Mouse (Mus musculus): ENCODE data around the gene Macc1. TPM values are rescaled to one million over a fixed set of nuclear protein-coding genes. Genes with fewer than 3 reads are reported as not detected.

Macc1 gene
- polyA plus RNA-seq, 1 experiment from 2014 or later = 0.43 TPM

DNA sequence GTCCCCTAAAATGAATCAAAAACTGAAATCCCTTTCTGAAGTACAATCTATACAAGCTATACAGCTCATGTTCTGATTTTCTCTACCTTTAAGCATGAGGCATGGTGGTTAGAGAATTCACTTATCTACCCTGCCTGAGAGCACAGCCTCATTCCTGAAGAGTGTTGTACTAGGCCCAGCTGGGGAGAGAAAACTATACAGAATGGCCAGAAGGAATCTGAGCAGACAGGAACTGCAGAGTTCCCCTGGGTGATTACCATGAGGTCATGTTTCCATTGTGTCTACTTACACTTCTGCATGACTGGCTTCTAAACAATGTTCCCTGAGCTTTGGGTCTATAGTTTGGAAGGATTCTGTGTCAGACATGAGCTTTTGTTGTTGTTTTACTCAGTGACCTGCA, 62.8 kb downstream of the Macc1 start:
- no peaks in the 10 kb centered on the region for H3K4me1 ChIP-seq (replicated peaks; ENCODE audit: control insufficient read depth, insufficient read depth, low read length)
- TF ChIP-seq CTCF (IDR thresholded peaks at IDR 0.05; ENCODE audit: low read depth) = no peak
- no peaks in the 10 kb centered on the region for H3K36me3 ChIP-seq (ENCODE audit: control insufficient read depth, insufficient read depth)
- no peaks in the 10 kb centered on the region for H3K9me3 ChIP-seq (ENCODE audit: control insufficient read depth)
- no peaks in the 10 kb centered on the region for H3K27me3 ChIP-seq (replicated peaks; ENCODE audit: control insufficient read depth, insufficient read depth, low read length)
- no peak overlapping the region for H3K4me2 ChIP-seq (replicated peaks; ENCODE audit: low read depth)
- no peak overlapping the region for H3K9ac ChIP-seq (ENCODE audit: low read depth, low read length)
- no peak overlapping the region for H3K27ac ChIP-seq (ENCODE audit: low read depth, low read length)
- ATAC-seq = no peak
- H3K4me3 ChIP-seq (ENCODE audit: low read depth, low read length) = no peak overlapping the region

GRCm38 (mm10) chr12:119381839-119382238, 67.8 kb downstream of the Macc1 start:
- H3K4me2 ChIP-seq (replicated peaks; ENCODE audit: low read depth) = no peak overlapping the region
- no peaks in the 10 kb centered on the region for H3K27me3 ChIP-seq (replicated peaks; ENCODE audit: control insufficient read depth, insufficient read depth, low read length)
- no peak for ATAC-seq
- no peak overlapping the region for H3K9ac ChIP-seq (ENCODE audit: low read depth, low read length)
- no peak overlapping the region for H3K4me3 ChIP-seq (ENCODE audit: low read depth, low read length)
- no peaks in the 10 kb centered on the region for H3K4me1 ChIP-seq (replicated peaks; ENCODE audit: control insufficient read depth, insufficient read depth, low read length)
- TF ChIP-seq CTCF (IDR thresholded peaks at IDR 0.05; ENCODE audit: low read depth) = no peak
- H3K9me3 ChIP-seq (ENCODE audit: control insufficient read depth) = no peaks in the 10 kb centered on the region
- H3K36me3 ChIP-seq (ENCODE audit: control insufficient read depth, insufficient read depth) = no peaks in the 10 kb centered on the region
- no peak overlapping the region for H3K27ac ChIP-seq (ENCODE audit: low read depth, low read length)
- WGBS = 90% methylated on average over 1 of the region's 1 CpGs

GRCm38 (mm10) chr12:119386243-119386642, 72.2 kb downstream of the Macc1 start:
- H3K4me2 ChIP-seq (replicated peaks; ENCODE audit: low read depth) = no peak overlapping the region
- TF ChIP-seq CTCF (IDR thresholded peaks at IDR 0.05; ENCODE audit: low read depth) = no peak
- ATAC-seq = no peak
- no peaks in the 10 kb centered on the region for H3K9me3 ChIP-seq (ENCODE audit: control insufficient read depth)
- no peak overlapping the region for H3K27ac ChIP-seq (ENCODE audit: low read depth, low read length)
- no peaks in the 10 kb centered on the region for H3K36me3 ChIP-seq (ENCODE audit: control insufficient read depth, insufficient read depth)
- H3K27me3 ChIP-seq (replicated peaks; ENCODE audit: control insufficient read depth, insufficient read depth, low read length) = no peaks in the 10 kb centered on the region
- no peak overlapping the region for H3K4me3 ChIP-seq (ENCODE audit: low read depth, low read length)
- peaks cover 4% of the 10 kb centered on the region for H3K4me1 ChIP-seq (replicated peaks; ENCODE audit: control insufficient read depth, insufficient read depth, low read length)
- H3K9ac ChIP-seq (ENCODE audit: low read depth, low read length) = no peak overlapping the region

- Histone ChIP-seq H3K27ac (ENCODE audit: low read depth, low read length) (no peak overlapping the region), H3K9me3 (ENCODE audit: control insufficient read depth) (no peaks in the 10 kb centered on the region), H3K27me3 (replicated peaks; ENCODE audit: control insufficient read depth, insufficient read depth, low read length) (no peaks in the 10 kb centered on the region), H3K4me2 (replicated peaks; ENCODE audit: low read depth) (no peak overlapping the region), H3K4me1 (replicated peaks; ENCODE audit: control insufficient read depth, insufficient read depth, low read length) (peaks cover 4% of the 10 kb centered on the region), H3K9ac (ENCODE audit: low read depth, low read length) (no peak overlapping the region), H3K36me3 (ENCODE audit: control insufficient read depth, insufficient read depth) (no peaks in the 10 kb centered on the region), H3K4me3 (ENCODE audit: low read depth, low read length) (no peak overlapping the region)
- no peak for TF ChIP-seq CTCF (IDR thresholded peaks at IDR 0.05; ENCODE audit: low read depth)
- 26% methylated on average over 2 of the region's 2 CpGs for WGBS
- ATAC-seq = peak; percentile 62; the same call in 1 of the 2 replicates
These were observed 72.6 kb downstream of the Macc1 start for GRCm38 (mm10) chr12:119386650-119387049.

GRCm38 (mm10) chr12:119387925-119388324, 73.9 kb downstream of the Macc1 start:
- Histone ChIP-seq H3K4me3 (ENCODE audit: low read depth, low read length) (no peak overlapping the region), H3K9ac (ENCODE audit: low read depth, low read length) (no peak overlapping the region), H3K9me3 (ENCODE audit: control insufficient read depth) (no peaks in the 10 kb centered on the region), H3K4me1 (replicated peaks; ENCODE audit: control insufficient read depth, insufficient read depth, low read length) (peaks cover 4% of the 10 kb centered on the region), H3K27me3 (replicated peaks; ENCODE audit: control insufficient read depth, insufficient read depth, low read length) (no peaks in the 10 kb centered on the region), H3K36me3 (ENCODE audit: control insufficient read depth, insufficient read depth) (no peaks in the 10 kb centered on the region), H3K27ac (ENCODE audit: low read depth, low read length) (no peak overlapping the region), H3K4me2 (replicated peaks; ENCODE audit: low read depth) (no peak overlapping the region)
- ATAC-seq = peak; percentile 63; the same call in 1 of the 2 replicates
- TF ChIP-seq CTCF (IDR thresholded peaks at IDR 0.05; ENCODE audit: low read depth) = no peak
- WGBS = 55% methylated on average over 2 of the region's 2 CpGs

DNA sequence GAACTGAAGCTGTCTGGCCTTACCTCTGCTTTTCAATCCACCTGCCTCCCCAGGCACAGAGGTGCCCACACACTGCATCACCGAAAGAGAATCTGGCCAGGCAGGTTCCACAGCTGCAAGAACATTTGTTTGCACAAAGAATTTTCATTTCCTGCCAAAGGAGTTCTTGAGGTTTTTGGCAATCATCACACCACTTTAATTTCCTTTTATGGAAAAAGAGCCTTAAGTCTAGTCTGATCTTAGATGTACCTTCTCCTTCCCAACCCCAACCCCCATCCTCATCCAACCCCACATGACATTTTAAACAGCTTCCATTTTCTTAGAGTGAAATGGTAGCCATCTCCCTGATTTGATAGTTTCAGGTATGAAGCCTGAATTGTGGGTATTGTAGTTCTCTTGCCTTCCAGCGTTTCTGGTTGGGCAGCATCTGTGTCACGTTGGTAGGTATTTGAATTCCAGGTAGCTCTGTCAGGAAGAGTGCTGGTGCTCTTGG, 76.2 kb downstream of the Macc1 start:
- Histone ChIP-seq H3K27me3 (replicated peaks; ENCODE audit: control insufficient read depth, insufficient read depth, low read length) (no peaks in the 10 kb centered on the region), H3K9ac (ENCODE audit: low read depth, low read length) (no peak overlapping the region), H3K36me3 (ENCODE audit: control insufficient read depth, insufficient read depth) (no peaks in the 10 kb centered on the region), H3K9me3 (ENCODE audit: control insufficient read depth) (no peaks in the 10 kb centered on the region), H3K4me2 (replicated peaks; ENCODE audit: low read depth) (peak overlapping the region; percentile 40; the same call in 1 of the 2 replicates), H3K4me3 (ENCODE audit: low read depth, low read length) (no peak overlapping the region), H3K4me1 (replicated peaks; ENCODE audit: control insufficient read depth, insufficient read depth, low read length) (peaks cover 4% of the 10 kb centered on the region), H3K27ac (ENCODE audit: low read depth, low read length) (no peak overlapping the region)
- no peak for TF ChIP-seq CTCF (IDR thresholded peaks at IDR 0.05; ENCODE audit: low read depth)
- peak; percentile 80 for ATAC-seq
- WGBS = 15% methylated on average over 3 of the region's 3 CpGs

Data from intestine, postnatal 0 days (tissue).